Mouse (Mus musculus) retina, embryonic 14.5 days (tissue): ENCODE data around the gene Smc5.

Experiments used
- DNase-seq: peaks from one replicate; pipeline ENCODE4 v3.0.0-alpha.2; 2015; ENCODE audit warnings: low spot score

Smc5 gene

DNA sequence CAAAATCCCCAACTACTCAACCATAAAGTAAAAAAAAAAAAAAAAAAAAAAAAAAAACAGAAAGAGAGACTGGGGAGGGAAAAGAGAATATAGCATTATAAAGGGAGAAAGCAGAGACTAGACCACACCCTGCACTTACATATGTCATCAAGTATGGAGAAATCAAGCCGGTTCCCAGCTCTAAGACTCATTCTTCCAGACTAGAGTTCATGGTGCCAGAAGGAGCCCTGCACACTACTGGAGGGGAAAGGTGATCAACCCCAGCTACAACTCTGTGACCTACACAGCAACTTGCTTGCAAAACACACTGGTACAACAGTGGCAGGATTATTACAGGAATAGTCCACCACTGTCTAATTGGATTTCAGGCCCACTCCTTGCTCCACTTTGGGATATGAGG is 84.0 kb downstream of the Smc5 start:
- DNase-seq: no peak

DNA sequence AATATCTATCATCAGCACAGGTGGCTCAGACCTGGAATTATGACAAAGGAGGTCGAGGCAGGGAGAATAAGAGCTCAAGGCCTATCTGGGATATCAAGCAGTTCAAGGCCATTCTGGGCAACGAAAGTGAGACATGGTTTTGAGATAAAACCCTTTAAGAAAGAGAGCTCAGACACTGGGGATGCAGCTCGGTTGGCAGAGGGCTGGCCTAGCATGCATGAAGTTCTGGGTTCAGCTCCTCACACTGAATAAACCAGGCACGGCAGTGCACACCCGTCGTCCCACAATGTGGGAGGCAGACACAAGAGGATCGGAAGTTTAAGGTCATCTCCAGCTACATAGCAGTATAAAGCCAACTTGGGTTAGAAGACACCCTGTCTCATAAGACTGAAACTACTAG is 84.7 kb downstream of the Smc5 start:
- DNase-seq: no peak

DNA sequence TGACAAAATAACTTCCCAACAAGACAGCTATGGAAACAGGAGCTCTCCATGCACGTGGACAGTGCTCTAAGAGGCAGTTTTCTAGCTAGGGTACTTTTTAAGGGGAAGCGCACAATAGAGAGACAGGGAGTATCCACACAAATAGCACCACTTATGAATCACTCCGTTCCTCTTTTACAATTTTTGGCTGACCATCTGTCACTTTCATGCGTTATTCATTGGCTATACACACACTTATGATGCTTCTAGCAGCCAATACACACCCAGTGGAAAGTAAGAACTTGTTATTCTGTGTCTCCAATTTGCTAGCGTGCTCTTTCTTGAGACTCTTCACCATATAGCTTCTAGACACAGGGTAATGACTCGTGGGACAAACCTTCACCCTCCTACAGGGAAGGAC is 86.0 kb downstream of the Smc5 start:
- no peak for DNase-seq

DNA sequence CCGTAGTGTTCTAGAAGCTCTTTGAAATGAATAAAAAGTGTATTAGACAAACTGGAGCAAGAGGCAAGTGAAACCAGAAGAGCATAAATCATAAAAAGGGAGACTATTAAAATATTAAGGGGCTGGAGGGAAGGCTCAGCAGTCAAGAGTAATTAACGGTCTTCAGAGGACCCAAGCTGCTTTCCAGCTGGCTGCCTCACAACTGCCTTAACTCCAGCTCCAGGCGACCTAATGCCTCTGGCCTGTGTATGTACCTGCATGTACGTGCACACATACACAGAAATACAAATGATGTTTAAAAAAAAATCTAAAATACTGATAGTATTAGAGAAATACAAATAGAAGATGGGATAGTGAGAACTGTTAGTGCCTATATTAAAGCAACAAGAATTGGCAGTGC is 89.6 kb downstream of the Smc5 start:
- peak; percentile 33 for DNase-seq

DNA sequence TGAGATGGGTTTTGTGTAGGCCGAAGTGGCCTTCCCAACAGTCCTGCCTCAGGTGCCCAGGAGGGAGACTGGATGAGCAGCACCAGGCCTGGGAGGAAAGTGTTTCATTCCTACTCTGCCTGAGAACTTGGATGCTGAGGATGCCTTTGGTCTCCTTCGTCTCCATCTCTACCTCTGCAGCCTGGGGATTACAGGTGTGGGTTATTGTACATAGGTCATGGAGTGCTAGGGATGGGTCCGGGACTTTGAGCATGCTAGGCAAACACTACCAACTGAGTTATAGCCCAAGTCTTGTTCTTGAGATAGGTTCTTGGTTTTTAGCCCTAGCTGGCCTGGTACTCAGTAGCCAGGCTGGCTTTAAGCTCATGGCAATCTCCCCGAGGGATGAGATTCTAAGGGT is 90.2 kb downstream of the Smc5 start:
- no peak for DNase-seq

DNA sequence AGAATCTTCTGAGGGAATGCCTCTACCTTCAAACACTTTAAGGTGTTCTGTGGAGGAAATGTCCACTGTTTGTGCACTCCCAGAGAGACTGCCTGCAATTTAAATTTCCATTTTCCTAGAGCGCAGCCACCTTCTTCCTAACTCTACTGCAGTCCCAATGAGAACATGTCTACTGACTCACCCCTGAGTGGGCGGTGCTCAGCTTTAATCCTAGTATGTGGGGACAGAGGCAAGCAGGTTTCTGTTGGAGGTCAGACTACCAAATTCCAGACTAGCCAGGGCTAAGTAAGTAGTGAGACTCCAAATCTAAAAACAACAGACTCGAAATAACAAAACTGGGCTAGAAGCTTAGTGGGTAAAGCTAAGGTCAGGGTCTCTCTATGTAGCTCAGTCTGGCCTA is 95.2 kb downstream of the Smc5 start:
- DNase-seq: no peak

DNA sequence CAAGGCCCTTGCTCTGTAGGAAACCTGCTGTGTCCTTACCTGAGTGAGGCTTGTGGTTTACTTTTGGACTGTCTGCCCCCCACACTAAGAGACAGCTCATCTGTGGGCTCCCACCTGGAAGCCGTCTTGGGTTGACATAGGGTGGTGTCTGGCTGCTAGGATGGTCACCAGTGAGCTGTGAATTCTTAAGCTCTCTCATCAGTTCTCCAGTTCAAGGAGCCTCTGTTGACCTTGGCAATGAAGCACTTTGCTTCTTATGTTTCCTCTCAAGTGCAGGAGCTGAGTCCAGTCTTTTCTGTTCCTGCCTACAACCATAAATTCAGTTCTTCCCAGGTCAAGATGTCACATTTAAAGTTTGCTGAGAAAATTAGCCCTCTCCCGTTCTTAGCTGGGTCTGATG is 98.2 kb downstream of the Smc5 start:
- no peak for DNase-seq

DNA sequence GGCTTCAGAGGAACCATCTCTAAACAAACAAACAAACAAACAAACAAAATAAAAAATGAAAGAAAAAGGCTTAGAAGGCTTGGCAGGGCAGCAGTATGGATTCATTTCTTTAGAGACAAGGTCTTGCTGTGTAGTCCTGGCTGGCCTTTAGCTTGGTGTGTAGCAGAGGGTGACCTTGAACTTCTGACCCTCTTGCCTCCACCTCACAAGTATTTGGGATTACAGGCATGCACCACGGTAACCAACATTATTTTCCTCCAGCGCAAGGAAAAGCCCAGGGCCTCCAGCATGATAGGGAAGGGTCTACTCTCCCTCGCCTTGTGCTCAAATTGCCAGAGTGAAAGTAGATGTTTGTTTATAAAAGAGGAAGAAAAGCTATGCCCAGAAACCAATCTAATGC is 98.6 kb downstream of the Smc5 start:
- DNase-seq: no peak

DNA sequence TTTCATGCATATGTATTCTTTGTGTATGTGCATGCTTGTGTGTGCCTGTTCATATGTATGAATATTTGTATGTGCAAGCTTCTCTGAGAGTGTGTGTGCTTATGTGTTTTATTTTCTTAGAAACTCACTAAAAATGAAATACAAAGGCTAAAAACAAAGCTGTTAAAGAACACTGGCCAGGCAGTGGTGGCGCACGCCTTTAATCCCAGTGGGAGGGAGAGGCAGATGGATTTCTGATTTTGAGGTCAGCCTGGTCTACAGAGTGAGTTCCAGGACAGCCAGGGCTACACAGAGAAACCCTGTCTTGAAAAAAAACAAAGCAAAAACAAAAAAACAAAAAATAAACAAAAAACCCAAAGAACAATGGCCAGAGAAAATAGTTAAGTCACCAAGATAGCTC is 102.6 kb downstream of the Smc5 start:
- DNase-seq: no peak

DNA sequence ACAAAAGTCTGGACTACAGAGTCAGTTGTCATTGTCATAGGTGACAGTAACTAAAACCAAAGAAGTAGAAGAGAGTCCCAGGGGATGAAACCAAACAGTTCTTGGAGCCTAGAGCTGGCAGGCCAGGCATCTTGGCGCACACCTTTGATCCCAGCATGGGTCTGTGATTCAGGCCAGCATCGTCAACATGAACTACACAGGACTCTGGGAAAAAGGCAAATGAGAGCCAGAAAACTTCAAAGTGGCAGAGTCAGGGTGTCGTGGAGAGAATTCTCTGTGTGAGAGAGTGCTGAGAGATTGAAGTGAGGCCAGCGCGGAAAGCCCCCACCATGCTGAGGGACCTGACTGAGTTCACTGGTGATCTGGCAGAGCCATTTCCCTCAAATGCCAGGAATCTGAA is 103.2 kb downstream of the Smc5 start:
- no peak for DNase-seq

DNA sequence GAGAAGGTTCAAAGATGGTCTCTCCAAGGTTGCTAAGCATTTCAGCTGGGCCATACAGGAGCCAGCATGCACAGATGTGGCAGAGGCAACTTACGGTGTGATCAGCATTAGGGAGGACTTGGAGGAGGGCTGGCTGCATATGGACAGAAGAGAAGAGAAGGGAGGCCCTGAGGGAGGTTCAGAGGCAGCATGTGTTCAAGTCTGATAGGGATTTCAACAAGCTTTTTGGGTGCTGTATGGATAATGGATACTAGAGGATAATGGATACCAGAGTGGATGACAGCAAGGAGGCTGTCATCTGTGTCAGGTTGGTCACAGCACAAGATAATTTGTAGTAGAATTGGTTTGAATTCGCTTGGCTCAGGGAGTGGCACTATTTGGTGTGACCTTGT is 104.0 kb downstream of the Smc5 start:
- DNase-seq: no peak

DNA sequence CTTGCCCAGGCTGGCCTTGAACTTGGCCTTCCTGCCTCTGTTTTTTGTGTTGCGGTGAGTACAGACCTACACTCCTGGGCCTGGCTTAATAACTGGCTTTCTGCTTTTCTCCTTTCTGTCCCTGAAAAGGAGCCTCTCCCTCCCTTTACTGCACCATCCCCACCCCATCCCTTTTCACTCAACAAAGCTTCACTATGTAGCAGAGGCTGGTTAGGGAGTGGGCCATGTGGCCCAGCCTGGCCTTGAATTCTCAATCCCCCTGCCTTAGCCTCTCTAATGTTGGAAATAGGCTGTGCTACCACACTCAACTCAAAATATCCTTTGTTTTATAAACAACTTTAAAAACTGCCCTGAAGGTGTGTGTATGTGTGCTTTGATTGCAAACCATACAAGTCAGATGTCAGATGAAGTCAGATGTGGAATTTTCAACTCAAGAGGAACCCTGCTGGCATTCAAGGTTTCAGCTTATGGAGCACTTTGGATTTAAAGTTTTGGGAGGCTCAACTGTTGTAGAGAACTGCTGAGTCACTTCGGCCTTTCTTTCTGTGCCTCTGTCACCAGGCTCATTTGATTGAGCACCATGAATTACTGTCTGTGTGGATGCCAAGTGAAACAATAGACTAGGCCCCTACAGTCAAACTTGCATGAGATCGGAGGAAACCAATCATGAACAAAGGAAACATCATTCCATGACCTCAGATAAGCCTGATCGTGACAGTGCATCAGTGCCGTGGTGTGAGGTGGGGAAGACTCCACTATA is 104.6 kb downstream of the Smc5 start:
- DNase-seq: no peak

DNA sequence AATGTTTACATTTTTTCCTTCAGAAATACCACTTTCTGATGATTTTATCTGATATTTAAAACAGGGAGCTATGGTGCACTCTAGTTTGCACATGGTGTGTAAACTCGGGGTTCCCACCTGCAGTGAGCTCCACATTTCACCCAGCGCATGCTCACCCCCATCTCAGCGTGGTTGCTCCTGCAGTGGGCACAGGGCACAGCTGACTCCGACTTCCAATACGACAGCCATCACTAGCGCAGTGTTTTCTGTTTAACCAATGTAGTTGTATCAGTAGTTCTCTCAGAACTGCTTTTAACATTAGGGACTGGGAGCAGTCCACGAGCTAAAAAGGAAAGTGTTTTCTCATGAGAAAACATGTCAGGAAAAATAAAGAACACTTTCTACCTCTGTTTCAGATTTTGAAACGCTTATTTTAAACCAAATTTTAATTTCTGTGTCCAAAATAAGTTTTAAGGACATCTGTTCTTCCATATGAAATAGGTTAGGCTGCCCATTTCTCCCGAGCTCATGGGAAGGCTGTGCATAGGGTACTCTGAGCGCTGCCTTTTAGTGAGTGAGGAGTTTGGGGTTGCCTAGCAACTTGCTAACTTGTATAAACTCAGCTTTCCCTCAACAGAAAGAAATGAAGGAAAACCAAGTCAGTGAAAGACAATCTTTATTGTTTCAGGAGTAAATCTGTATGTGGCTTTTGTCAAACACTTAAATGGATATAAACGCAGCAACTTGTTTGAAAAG is 107.0 kb downstream of the Smc5 start:
- DNase-seq: no peak

DNA sequence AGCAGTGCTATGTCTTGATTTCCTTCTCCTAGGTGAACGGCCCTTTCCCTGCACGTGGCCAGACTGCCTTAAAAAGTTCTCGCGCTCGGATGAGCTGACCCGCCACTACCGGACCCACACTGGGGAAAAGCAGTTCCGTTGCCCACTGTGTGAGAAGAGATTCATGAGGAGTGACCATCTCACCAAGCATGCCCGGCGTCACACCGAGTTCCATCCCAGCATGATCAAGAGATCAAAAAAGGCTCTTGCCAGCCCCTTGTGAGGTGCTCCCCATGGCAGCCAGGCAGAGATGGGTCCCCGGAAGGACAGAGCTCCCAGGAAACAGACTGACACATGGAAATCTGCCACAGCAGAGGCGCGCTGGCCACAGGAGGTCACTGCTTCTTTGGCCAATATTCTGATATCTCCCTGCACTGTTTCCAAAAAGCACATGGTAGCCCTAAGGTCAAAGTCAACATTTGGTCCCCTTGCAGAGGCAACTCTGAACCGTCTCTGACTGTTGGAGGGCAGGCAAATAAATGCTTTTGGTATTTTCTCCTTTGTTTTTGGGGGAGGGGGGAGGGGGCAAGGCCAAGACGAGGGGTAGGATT is 109.0 kb downstream of the Smc5 start:
- no peak for DNase-seq

DNA sequence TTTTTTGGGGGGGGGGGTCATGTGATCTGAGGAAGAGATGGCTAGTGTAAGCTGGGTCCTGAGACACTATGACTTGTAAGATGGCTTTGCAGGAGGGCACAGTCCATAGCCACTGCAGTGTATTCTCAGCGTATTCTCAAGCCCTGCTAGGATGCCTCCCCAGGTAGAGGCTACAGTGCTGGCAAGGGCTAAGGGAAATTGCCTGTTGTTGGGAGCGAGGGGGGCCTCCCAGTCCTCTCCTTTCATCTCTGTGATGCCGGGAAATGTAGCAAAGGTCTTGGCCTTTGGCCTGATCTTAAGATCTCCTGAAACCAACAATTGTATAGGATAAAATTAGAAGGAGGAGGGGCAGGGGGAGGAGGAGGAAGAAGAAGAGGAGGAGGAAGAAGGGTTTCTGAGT is 110.3 kb downstream of the Smc5 start:
- no peak for DNase-seq

DNA sequence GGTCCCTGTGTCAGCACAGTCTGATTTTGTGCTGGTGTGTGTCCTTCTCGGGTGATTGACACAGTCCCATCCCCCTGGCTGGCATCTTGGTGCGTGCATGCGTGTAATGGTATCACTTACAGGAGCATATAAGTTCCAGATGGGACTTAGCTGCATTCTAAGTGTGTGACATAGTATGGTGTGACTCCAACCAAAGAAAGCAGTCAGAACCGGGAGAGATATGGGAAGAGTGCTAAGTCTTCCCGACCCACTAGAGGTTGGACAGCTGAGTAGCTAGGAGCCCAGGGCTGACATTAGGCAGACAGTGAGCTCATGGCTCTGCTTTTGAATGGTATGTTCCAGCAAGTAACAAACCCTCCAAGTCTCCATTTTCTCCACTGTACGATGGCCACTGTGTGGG is 110.8 kb downstream of the Smc5 start:
- no peak for DNase-seq

DNA sequence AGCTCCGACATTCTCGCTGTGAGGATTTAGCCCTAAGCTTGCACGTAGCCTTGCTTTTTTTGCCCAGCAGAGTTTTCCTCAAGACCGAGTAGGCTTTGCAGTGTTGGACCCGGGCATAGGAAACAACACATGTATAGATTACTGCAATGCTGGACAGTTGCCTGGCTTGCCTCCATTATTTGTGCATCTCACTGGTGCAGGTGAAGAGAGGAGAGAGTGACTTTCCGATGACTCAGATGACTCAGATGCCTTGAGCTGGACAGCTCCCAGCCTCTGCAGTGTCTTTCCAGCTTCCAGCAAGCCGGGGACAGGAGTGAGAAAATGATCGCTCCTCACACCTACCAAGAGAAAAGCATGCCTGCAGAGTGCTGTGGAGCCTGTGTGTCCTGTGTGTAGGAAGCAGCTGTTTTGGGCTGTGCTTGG is 111.3 kb downstream of the Smc5 start:
- no peak for DNase-seq

DNA sequence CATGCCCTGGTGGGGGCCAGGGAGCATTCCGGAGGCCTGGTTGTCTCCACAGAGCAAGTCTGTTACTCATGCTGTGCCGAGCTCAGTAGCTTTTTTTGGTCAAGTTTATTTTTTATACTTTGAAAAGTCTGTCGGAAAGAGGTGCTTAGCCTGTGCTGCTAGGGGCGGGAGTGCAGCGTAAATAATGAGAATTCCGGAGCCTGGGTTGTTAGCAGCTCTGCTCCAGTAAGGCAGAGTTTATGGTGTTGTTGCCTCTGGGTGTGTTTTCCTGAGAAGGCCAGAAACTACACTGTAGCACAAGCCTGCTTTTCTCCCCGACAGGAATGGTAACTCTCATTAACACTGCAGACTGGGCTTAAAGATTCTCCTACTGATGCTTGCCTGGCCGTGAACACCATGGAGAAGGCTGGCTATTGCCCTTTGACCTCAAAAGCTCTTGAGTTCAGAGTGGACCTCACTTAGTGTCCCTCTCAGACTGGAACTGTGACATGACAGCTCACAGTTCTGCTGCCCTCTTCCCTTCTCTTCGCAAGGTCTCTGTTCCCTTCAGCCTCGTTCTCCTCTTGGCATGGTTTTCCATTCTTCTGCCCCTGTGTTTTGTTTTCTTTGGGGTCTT is 113.8 kb downstream of the Smc5 start:
- DNase-seq: no peak
